Mouse (Mus musculus): ENCODE data around the gene Rusc1. TPM values are rescaled to one million over a fixed set of nuclear protein-coding genes. Genes with fewer than 3 reads are reported as not detected.

Gene Rusc1
- polyA plus RNA-seq, 1 experiment from 2014 or later: 50.9 TPM

GRCm38 (mm10) chr3:89058783-89059182 is 34.3 kb downstream of the Rusc1 start:
- Histone ChIP-seq H3K27me3 (no peaks in the 10 kb centered on the region), H3K4me2 (replicated peaks) (no peak overlapping the region), H3K4me3 (no peak overlapping the region), H3K9me3 (no peaks in the 10 kb centered on the region), H3K9ac (replicated peaks) (no peak overlapping the region), H3K36me3 (peaks cover 84% of the 10 kb centered on the region), H3K27ac (replicated peaks) (no peak overlapping the region), H3K4me1 (no peaks in the 10 kb centered on the region)
- ATAC-seq (ENCODE audit: low FRiP score, low read depth): no peak
- WGBS: 72% methylated on average over 3 of the region's 3 CpGs

- H3K9me3 ChIP-seq: no peaks in the 10 kb centered on the region
- no peaks in the 10 kb centered on the region for H3K27me3 ChIP-seq
- no peak overlapping the region for H3K9ac ChIP-seq (replicated peaks)
- no peak overlapping the region for H3K27ac ChIP-seq (replicated peaks)
- WGBS: 93% methylated on average over 9 of the region's 9 CpGs
- peaks cover 83% of the 10 kb centered on the region for H3K36me3 ChIP-seq
- H3K4me1 ChIP-seq: no peaks in the 10 kb centered on the region
- ATAC-seq (ENCODE audit: low FRiP score, low read depth): no peak
- no peak overlapping the region for H3K4me3 ChIP-seq
- no peak overlapping the region for H3K4me2 ChIP-seq (replicated peaks)
Observed at GRCm38 (mm10) chr3:89058361-89058760, 34.8 kb downstream of the Rusc1 start.

GRCm38 (mm10) chr3:89043359-89043758 is 49.8 kb downstream of the Rusc1 start:
- no peaks in the 10 kb centered on the region for H3K4me1 ChIP-seq
- WGBS: 87% methylated on average over 4 of the region's 4 CpGs
- H3K27me3 ChIP-seq: no peaks in the 10 kb centered on the region
- no peak overlapping the region for H3K27ac ChIP-seq (replicated peaks)
- peaks cover 75% of the 10 kb centered on the region for H3K36me3 ChIP-seq
- H3K4me2 ChIP-seq (replicated peaks): no peak overlapping the region
- no peaks in the 10 kb centered on the region for H3K9me3 ChIP-seq
- no peak overlapping the region for H3K9ac ChIP-seq (replicated peaks)
- no peak overlapping the region for H3K4me3 ChIP-seq
- no peak for ATAC-seq (ENCODE audit: low FRiP score, low read depth)

Other genes starting within 250 kb of the Rusc1 start
- 44.3 and 46.1 TPM in 2 replicates for gene Msto1, start 179.3 kb downstream of the Rusc1 start, polyA plus RNA-seq (2016; fragmentation: Nextera tagmentation; extraction: Ambion mirVana)
- gene Ash1l, start 142.7 kb downstream of the Rusc1 start, polyA plus RNA-seq (2016; fragmentation: Nextera tagmentation; extraction: Ambion mirVana): 22.5 and 23.7 TPM in 2 replicates
- gene Dap3, start 142.1 kb downstream of the Rusc1 start, polyA plus RNA-seq (2016; fragmentation: Nextera tagmentation; extraction: Ambion mirVana): 124 and 137 TPM in 2 replicates
- gene Gm43738, start 7.8 kb upstream of the Rusc1 start, polyA plus RNA-seq (2016; fragmentation: Nextera tagmentation; extraction: Ambion mirVana): 0.13 TPM in 1 of 2 replicates, not detected in the other
- 307 and 361 TPM in 2 replicates for gene Fdps, start 8.6 kb upstream of the Rusc1 start, polyA plus RNA-seq (2016; fragmentation: Nextera tagmentation; extraction: Ambion mirVana)
- 0.26 and 0.33 TPM in 2 replicates for gene Pklr, start 42.8 kb upstream of the Rusc1 start, polyA plus RNA-seq (2016; fragmentation: Nextera tagmentation; extraction: Ambion mirVana)
- 17.1 and 22.0 TPM in 2 replicates for gene Hcn3, start 66.9 kb upstream of the Rusc1 start, polyA plus RNA-seq (2016; fragmentation: Nextera tagmentation; extraction: Ambion mirVana)
- gene Clk2, start 71.5 kb upstream of the Rusc1 start, polyA plus RNA-seq (2016; fragmentation: Nextera tagmentation; extraction: Ambion mirVana): 42.3 and 46.5 TPM in 2 replicates
- 94.2 and 97.1 TPM in 2 replicates for gene Scamp3, start 84.2 kb upstream of the Rusc1 start, polyA plus RNA-seq (2016; fragmentation: Nextera tagmentation; extraction: Ambion mirVana)
- 29.5 and 30.3 TPM in 2 replicates for gene Fam189b, start 89.8 kb upstream of the Rusc1 start, polyA plus RNA-seq (2016; fragmentation: Nextera tagmentation; extraction: Ambion mirVana)
- 42.4 and 45.8 TPM in 2 replicates for gene Gba, start 109.6 kb upstream of the Rusc1 start, polyA plus RNA-seq (2016; fragmentation: Nextera tagmentation; extraction: Ambion mirVana)
- 105 and 107 TPM in 2 replicates for gene Thbs3, start 121.9 kb upstream of the Rusc1 start, polyA plus RNA-seq (2016; fragmentation: Nextera tagmentation; extraction: Ambion mirVana)
- gene Mtx1, start 133.8 kb upstream of the Rusc1 start, polyA plus RNA-seq (2016; fragmentation: Nextera tagmentation; extraction: Ambion mirVana): 183 and 185 TPM in 2 replicates
- gene Muc1, start 135.7 kb upstream of the Rusc1 start, polyA plus RNA-seq (2016; fragmentation: Nextera tagmentation; extraction: Ambion mirVana): 3.8 and 5.2 TPM in 2 replicates
- 253 and 255 TPM in 2 replicates for gene Krtcap2, start 152.7 kb upstream of the Rusc1 start, polyA plus RNA-seq (2016; fragmentation: Nextera tagmentation; extraction: Ambion mirVana)
- 25.1 and 25.5 TPM in 2 replicates for gene Trim46, start 153.0 kb upstream of the Rusc1 start, polyA plus RNA-seq (2016; fragmentation: Nextera tagmentation; extraction: Ambion mirVana)
- gene Dpm3, start 166.0 kb upstream of the Rusc1 start, polyA plus RNA-seq (2016; fragmentation: Nextera tagmentation; extraction: Ambion mirVana): 72.2 and 76.1 TPM in 2 replicates
- gene Slc50a1, start 177.3 kb upstream of the Rusc1 start, polyA plus RNA-seq (2016; fragmentation: Nextera tagmentation; extraction: Ambion mirVana): 38.1 and 39.6 TPM in 2 replicates
- 9.5 and 11.0 TPM in 2 replicates for gene Efna1, start 187.8 kb upstream of the Rusc1 start, polyA plus RNA-seq (2016; fragmentation: Nextera tagmentation; extraction: Ambion mirVana)
- gene Efna3, start 229.7 kb upstream of the Rusc1 start, polyA plus RNA-seq (2016; fragmentation: Nextera tagmentation; extraction: Ambion mirVana): 10.7 and 11.1 TPM in 2 replicates
- 16.8 and 17.3 TPM in 2 replicates for gene Efna4, start 244.7 kb upstream of the Rusc1 start, polyA plus RNA-seq (2016; fragmentation: Nextera tagmentation; extraction: Ambion mirVana)